ENCODE assay signal across 8 mouse cellular contexts in genomic region chr11:80153857-80154495, GRCm38 (mm10). TPM values are rescaled to one million over a fixed set of nuclear protein-coding genes. Genes with fewer than 3 reads are reported as not detected.
DNase-seq lines count a peak whose midpoint lies in the region; ATAC-seq and TF ChIP-seq lines count a peak whose summit lies in the region.

Adap2 (plus strand) TSS chr11:80154105.

- peaks cover 65% of the 10 kb centered on the region for H3K27me3 ChIP-seq in hindbrain, embryonic 10.5 days (ENCODE audit: insufficient read depth, poor library complexity, severe bottlenecking)
- H3K27me3 ChIP-seq in lung, embryonic 16.5 days (ENCODE audit: control insufficient read depth, insufficient read depth, low read depth, low read length) = peaks cover 27% of the 10 kb centered on the region
- H3K27me3 ChIP-seq in thymus, adult 2 months (ENCODE audit: control insufficient read depth, insufficient read depth, low read length) = peaks cover 8% of the 10 kb centered on the region; the same call in 1 of the 2 replicates

- TF ChIP-seq CTCF in thymus, adult 2 months (IDR thresholded peaks at IDR 0.05; ENCODE audit: borderline replicate concordance, control insufficient read depth, extremely low read depth, insufficient read depth, low read length, poor library complexity) = no peak; the same call in 1 of the 2 replicates

- H3K36me3 ChIP-seq in hindbrain, embryonic 10.5 days = no peaks in the 10 kb centered on the region
- no peaks in the 10 kb centered on the region for H3K36me3 ChIP-seq in lung, embryonic 16.5 days (ENCODE audit: control insufficient read depth, insufficient read depth, low read length)
- no peaks in the 10 kb centered on the region for H3K36me3 ChIP-seq in thymus, adult 2 months (ENCODE audit: control insufficient read depth, insufficient read depth, low read length)

- H3K4me2 ChIP-seq in lung, embryonic 16.5 days (ENCODE audit: low read depth, low read length) = peak within 1 kb of the TSS; percentile 74

- H3K27ac ChIP-seq in hindbrain, embryonic 10.5 days = peak within 1 kb of the TSS; percentile 47
- H3K27ac ChIP-seq in lung, embryonic 16.5 days (ENCODE audit: low read length) = no peak within 1 kb of the TSS
- no peak within 1 kb of the TSS for H3K27ac ChIP-seq in thymus, adult 2 months (ENCODE audit: control insufficient read depth, insufficient read depth, low read length)

- H3K4me3 ChIP-seq in hindbrain, embryonic 10.5 days = peak within 1 kb of the TSS; percentile 62
- peak within 1 kb of the TSS; percentile 62 for H3K4me3 ChIP-seq in lung, embryonic 16.5 days (ENCODE audit: low read length)
- peak within 1 kb of the TSS; percentile 65 for H3K4me3 ChIP-seq in thymus, adult 2 months (ENCODE audit: control insufficient read depth, insufficient read depth, low read length)

- TF ChIP-seq POLR2A in thymus, adult 2 months (IDR thresholded peaks at IDR 0.05; ENCODE audit: control insufficient read depth, extremely low read depth, insufficient read depth, low read length, poor library complexity) = 0 out of 2 replicates have a peak, but pooled peaks have one; percentile 9

- H3K4me1 ChIP-seq in hindbrain, embryonic 10.5 days (replicated peaks) = peaks cover 13% of the 10 kb centered on the region
- H3K4me1 ChIP-seq in lung, embryonic 16.5 days (replicated peaks; ENCODE audit: control insufficient read depth, insufficient read depth, low read length) = 0 out of 2 replicates have a peak, but pooled peaks cover 2% of the 10 kb centered on the region
- peaks cover 6% of the 10 kb centered on the region; the same call in 1 of the 2 replicates for H3K4me1 ChIP-seq in thymus, adult 2 months (replicated peaks; ENCODE audit: control insufficient read depth, insufficient read depth, low read length)

- H3K9ac ChIP-seq in lung, embryonic 16.5 days (ENCODE audit: low read length) = peak within 1 kb of the TSS; percentile 65

- no peaks in the 10 kb centered on the region for H3K9me3 ChIP-seq in hindbrain, embryonic 10.5 days
- no peaks in the 10 kb centered on the region for H3K9me3 ChIP-seq in lung, embryonic 16.5 days (ENCODE audit: control insufficient read depth, low read length)

- DNase-seq in Muller cell, postnatal 12 days (ENCODE audit: inconsistent ontology term) = peak; percentile 86
- peak; percentile 66 to 79 for DNase-seq in cerebellum, postnatal 10 days
- DNase-seq in frontal cortex, postnatal 10 days (ENCODE audit: low spot score in 2 of 2) = peak; percentile 59 to 75
- DNase-seq in hindbrain, embryonic 10.5 days (ENCODE audit: low spot score) = peak; percentile 80
- peak; percentile 76 to 77 for DNase-seq in layer of hippocampus, postnatal 10 days (ENCODE audit: low spot score in 2 of 2)
- DNase-seq in ovary, adult 18-20 months (ENCODE audit: low spot score) = peak; percentile 85
- peak; percentile 86 for DNase-seq in thymus, adult 2 months

- ATAC-seq in lung, embryonic 16.5 days (ENCODE audit: low read depth) = peak; percentile 95

- 2% methylated on average over 47 of the region's 47 CpGs for WGBS in hindbrain, embryonic 10.5 days
- WGBS in lung, embryonic 16.5 days = 4% methylated on average over 38 of the region's 47 CpGs
- 1% methylated on average over 47 of the region's 47 CpGs for WGBS in thymus, adult 2 months

RNA-seq across cellular contexts. Expression of gene Adap2, which starts in this region (rescaled TPM):
- 0.81 and 2.0 TPM in 2 replicates for polyA plus RNA-seq in hindbrain, embryonic 10.5 days (2016; fragmentation: Nextera tagmentation; extraction: Ambion mirVana)
- total RNA-seq in layer of hippocampus, postnatal 10 days (2021) = 1 to 10 TPM; 8.5 to 9.7 TPM
- 3.7 and 4.0 TPM in 2 replicates for polyA plus RNA-seq in lung, embryonic 16.5 days (2015; fragmentation: Nextera tagmentation; extraction: Ambion mirVana)
- polyA plus RNA-seq in thymus, adult 2 months (2012; rRNA removed) = 4.5 and 5.1 TPM in 2 replicates
